ENCODE assay signal across 22 mouse cellular contexts in genomic region chr9:9041009-9041408, GRCm38 (mm10).
DNase-seq lines count a peak whose midpoint lies in the region; ATAC-seq and TF ChIP-seq lines count a peak whose summit lies in the region.
"Had no signal": no experiment of that assay in that cellular context is flagged by ENCODE, and none has a peak within 500 bp of the region (broad histone marks: within the 10 kb centered on the region; RNA-seq: fewer than 3 reads in every experiment).

No protein-coding gene starts in this region.

- peak; percentile 90 for ATAC-seq in frontal cortex, adult (ENCODE audit: low TSS enrichment)
- ATAC-seq: CD4-positive, CD25-positive, alpha-beta regulatory T cell, adult 4 months; forebrain, embryonic 16.5 days; liver, postnatal 0 days; midbrain, embryonic 16.5 days had no signal

- H3K27me3 ChIP-seq in limb, embryonic 10.5 days (ENCODE audit: low read depth, poor library complexity, severe bottlenecking): no peaks in the 10 kb centered on the region
- H3K27me3 ChIP-seq: heart, embryonic 15.5 days had no signal

- H3K36me3 ChIP-seq in ES-E14 (ENCODE audit: control insufficient read depth, insufficient read depth, low read length, poor library complexity, severe bottlenecking): no peaks in the 10 kb centered on the region; the same call in 1 of the 2 replicates
- H3K36me3 ChIP-seq in limb, embryonic 10.5 days: peaks cover 20% of the 10 kb centered on the region
- H3K36me3 ChIP-seq: G1E; heart, embryonic 15.5 days had no signal

- H3K9ac ChIP-seq in ES-E14 (ENCODE audit: insufficient read depth, low read depth, low read length, poor library complexity, severe bottlenecking): no peak overlapping the region
- H3K9ac ChIP-seq: heart, embryonic 15.5 days; liver, postnatal 0 days had no signal

- no peaks in the 10 kb centered on the region for H3K9me3 ChIP-seq in ES-E14 (ENCODE audit: control insufficient read depth, insufficient read depth, low read depth, low read length)
- no peaks in the 10 kb centered on the region for H3K9me3 ChIP-seq in limb, embryonic 10.5 days (replicated peaks)
- H3K9me3 ChIP-seq: G1E; heart, embryonic 15.5 days had no signal

- H3K27ac ChIP-seq in ES-E14 (ENCODE audit: insufficient read depth, low read depth, low read length, poor library complexity, severe bottlenecking): peak overlapping the region; percentile 31; the same call in 1 of the 2 replicates
- H3K27ac ChIP-seq in limb, embryonic 10.5 days: no peak overlapping the region
- H3K27ac ChIP-seq: heart, embryonic 15.5 days had no signal

- no peak for DNase-seq in frontal cortex, postnatal 25 days (ENCODE audit: low spot score in 2 of 2)
- DNase-seq in ES-E14 (ENCODE audit: low read depth, low spot score): no peak
- peak; percentile 32 to 46 for DNase-seq in layer of hippocampus, adult 8-10 months (ENCODE audit: low spot score in 2 of 2)
- DNase-seq in left cerebral cortex, adult 18-20 months (ENCODE audit: low spot score in 2 of 2): peak; percentile 4 to 43
- no peak for DNase-seq in spleen, postnatal 14 days (ENCODE audit: low spot score in 2 of 2)
- DNase-seq in limb, embryonic 10.5 days (ENCODE audit: low spot score): no peak
- no peak for DNase-seq in natural killer cell, adult 2 months (ENCODE audit: low spot score in 2 of 2)
- DNase-seq: adrenal gland, postnatal 25 days; cerebellum, adult 11-12 months; cerebellum, postnatal 25 days; embryo, embryonic 11 days; gastrocnemius, postnatal 14 days; kidney, adult 11 months; kidney, postnatal 14 days; liver, postnatal 0 days; lung, postnatal 10 days had no signal

- H3K4me1 ChIP-seq in ES-E14 (ENCODE audit: control insufficient read depth in 2 of 2, insufficient read depth in 2 of 2, low read length in 2 of 2, poor library complexity in 1 of 2): peaks cover 0 to 1% of the 10 kb centered on the region in 2 experiments; a peak in 1 of 4 replicates
- H3K4me1 ChIP-seq in limb, embryonic 10.5 days: no peaks in the 10 kb centered on the region

- H3K4me3 ChIP-seq in ES-E14 (ENCODE audit: insufficient read depth in 1 of 2, low read depth in 1 of 2, low read length in 2 of 2, poor library complexity in 1 of 2, severe bottlenecking in 1 of 2): no peak overlapping the region
- H3K4me3 ChIP-seq in limb, embryonic 10.5 days: no peak overlapping the region
- H3K4me3 ChIP-seq: heart, embryonic 15.5 days had no signal

- WGBS in limb, embryonic 10.5 days: 95% methylated on average over 7 of the region's 7 CpGs

- in situ Hi-C loops in ES-E14 (cut with MboI; ENCODE audit: low sequenced_read_pairs in 2 of 2, unreplicated experiment in 2 of 2): loop anchor here in 1 of 2 experiments (10.0 kb wide), 1 partner anchor 334 kb away; no protein-coding TSS in a partner anchor

TF ChIP-seq in ES-E14, 5 proteins besides CTCF, POLR2A, EP300 and RAD21:
- TF ChIP-seq HCFC1 (IDR thresholded peaks at IDR 0.05; ENCODE audit: borderline replicate concordance, insufficient read depth, low read length) (no peak), MAFK (IDR thresholded peaks at IDR 0.05; ENCODE audit: insufficient read depth, low read depth, low read length) (no peak), ZNF384 (IDR thresholded peaks at IDR 0.05; ENCODE audit: low read depth, low read length) (no peak), CHD2 (IDR thresholded peaks at IDR 0.05; ENCODE audit: low read depth, low read length) (no peak), ZC3H11A (IDR thresholded peaks at IDR 0.05; ENCODE audit: borderline replicate concordance, low read depth, low read length) (no peak)

Comparison
In these comparisons a context has a peak if more than half of its experiments do, and no peak if none do; other contexts are left out.
1. DNase-seq: peak in layer of hippocampus, adult 8-10 months (2 of 2) and left cerebral cortex, adult 18-20 months (2 of 2); none in frontal cortex, postnatal 25 days (0 of 2), ES-E14 (single experiment), spleen, postnatal 14 days (0 of 2), limb, embryonic 10.5 days (single experiment) and natural killer cell, adult 2 months (0 of 2).